Mouse (Mus musculus): ENCODE data around the gene Fbp2. TPM values are rescaled to one million over a fixed set of nuclear protein-coding genes. Genes with fewer than 3 reads are reported as not detected.
"Not testable (repeated sequence)": the region's sequence is repeated elsewhere in the genome, so short reads cannot be mapped to it uniquely, and the experiment has no call there.

Gene Fbp2
- polyA plus RNA-seq, 1 experiment from 2014 or later, result 0.10 TPM

DNA sequence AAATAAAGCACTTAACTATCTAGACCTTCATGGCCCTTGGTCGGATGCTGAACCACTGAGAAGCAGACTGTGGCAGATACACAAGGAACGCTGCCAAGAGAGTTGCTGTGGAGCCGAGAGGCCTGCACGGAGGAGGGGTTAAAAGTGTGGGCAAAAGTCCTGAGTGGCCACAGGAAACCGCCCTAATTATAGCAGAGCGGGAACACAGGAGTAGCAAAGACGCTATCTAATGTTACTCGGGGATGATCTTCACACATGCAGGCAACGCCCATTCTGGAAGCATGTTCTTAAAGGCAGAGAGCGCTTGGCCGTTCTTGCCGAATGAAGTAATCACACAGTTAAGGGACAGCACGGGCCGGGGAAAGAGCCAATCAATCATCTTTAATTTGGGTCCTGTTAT, 1.4 kb downstream of the Fbp2 start:
- Histone ChIP-seq H3K27ac (no peak overlapping the region), H3K27me3 (ENCODE audit: poor library complexity, severe bottlenecking) (no peaks in the 10 kb centered on the region), H3K4me1 (0 out of 2 replicates have a peak, but pooled peaks cover 4% of the 10 kb centered on the region), H3K4me3 (no peak overlapping the region), H3K9me3 (peaks cover 6% of the 10 kb centered on the region; the same call in 1 of the 2 replicates), H3K36me3 (replicated peaks) (no peaks in the 10 kb centered on the region)
- 90% methylated on average over 14 of the region's 14 CpGs for WGBS
- DNase-seq (ENCODE audit: extremely low spot score, low spot score), result no peak

- 10% methylated on average over 5 of the region's 5 CpGs for WGBS
- H3K27me3 ChIP-seq (ENCODE audit: poor library complexity, severe bottlenecking), result no peaks in the 10 kb centered on the region
- peak overlapping the region; percentile 77 for H3K27ac ChIP-seq
- H3K4me1 ChIP-seq, result 0 out of 2 replicates have a peak, but pooled peaks cover 4% of the 10 kb centered on the region
- peak overlapping the region; percentile 46 for H3K4me3 ChIP-seq
- peak; percentile 85 for DNase-seq (ENCODE audit: extremely low spot score, low spot score)
- H3K36me3 ChIP-seq (replicated peaks), result no peaks in the 10 kb centered on the region
- H3K9me3 ChIP-seq, result peaks cover 6% of the 10 kb centered on the region; the same call in 1 of the 2 replicates
These were observed 1.9 kb downstream of the Fbp2 start for GRCm38 (mm10) chr13:62856305-62856675.

DNA sequence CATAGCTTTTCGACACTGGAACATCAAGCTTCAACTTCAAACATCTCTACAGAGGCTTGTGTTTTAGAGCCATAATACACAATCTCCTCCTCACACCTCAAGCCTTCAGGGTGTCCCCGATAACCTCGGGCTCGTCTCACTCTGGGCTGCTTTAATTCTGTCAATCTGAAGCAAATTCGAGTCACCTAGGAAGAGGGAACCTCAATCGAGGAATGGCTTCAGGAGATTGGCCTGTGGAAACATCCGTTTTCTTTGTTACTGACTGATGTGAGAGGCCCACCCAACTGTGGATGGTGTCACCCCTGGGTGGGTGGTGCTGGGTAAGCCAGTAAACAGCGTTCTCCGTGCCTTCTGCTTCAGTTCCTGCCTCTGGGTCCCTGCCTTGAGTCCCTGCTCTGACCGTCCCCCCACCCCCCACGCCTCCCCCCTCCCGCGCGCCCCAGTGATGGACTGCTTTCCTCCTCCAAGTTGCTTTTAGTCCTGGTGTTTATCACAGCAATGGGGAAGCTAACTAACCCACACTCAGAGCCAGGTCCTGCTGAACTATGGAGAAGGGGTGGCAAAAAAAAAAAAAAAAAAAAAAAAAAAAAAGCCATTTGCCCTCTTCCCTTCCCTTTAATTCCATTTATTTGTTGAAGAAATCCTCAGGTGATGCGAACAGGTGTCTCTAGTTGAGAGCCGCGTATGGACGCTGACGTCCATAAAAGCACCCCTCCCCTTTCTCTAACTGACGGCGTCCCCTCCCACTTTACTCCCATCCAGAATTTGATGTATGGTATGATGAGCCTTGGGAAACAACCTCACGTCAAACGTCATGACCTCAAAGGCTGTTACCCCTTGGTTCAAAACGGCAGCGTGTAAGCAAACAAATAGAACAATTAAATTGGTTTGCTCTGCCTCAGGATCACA, 2.6 kb downstream of the Fbp2 start:
- 35% methylated on average over 25 of the region's 25 CpGs for WGBS
- Histone ChIP-seq H3K9me3 (peaks cover 6% of the 10 kb centered on the region; the same call in 1 of the 2 replicates), H3K4me3 (peak overlapping the region; percentile 46), H3K27ac (peak overlapping the region; percentile 77), H3K36me3 (replicated peaks) (no peaks in the 10 kb centered on the region), H3K27me3 (ENCODE audit: poor library complexity, severe bottlenecking) (no peaks in the 10 kb centered on the region), H3K4me1 (0 out of 2 replicates have a peak, but pooled peaks cover 4% of the 10 kb centered on the region)
- DNase-seq (ENCODE audit: extremely low spot score, low spot score), result no peak

- Histone ChIP-seq H3K27me3 (ENCODE audit: poor library complexity, severe bottlenecking) (no peaks in the 10 kb centered on the region), H3K27ac (no peak overlapping the region), H3K4me3 (no peak overlapping the region; the same call in 1 of the 2 replicates), H3K9me3 (peaks cover 6% of the 10 kb centered on the region; the same call in 1 of the 2 replicates), H3K4me1 (0 out of 2 replicates have a peak, but pooled peaks cover 4% of the 10 kb centered on the region), H3K36me3 (replicated peaks) (no peaks in the 10 kb centered on the region)
- DNase-seq (ENCODE audit: extremely low spot score, low spot score), result peak; percentile 67
- WGBS, result 8% methylated on average over 15 of the region's 15 CpGs
These were observed 3.6 kb downstream of the Fbp2 start for GRCm38 (mm10) chr13:62854666-62855065.

DNA sequence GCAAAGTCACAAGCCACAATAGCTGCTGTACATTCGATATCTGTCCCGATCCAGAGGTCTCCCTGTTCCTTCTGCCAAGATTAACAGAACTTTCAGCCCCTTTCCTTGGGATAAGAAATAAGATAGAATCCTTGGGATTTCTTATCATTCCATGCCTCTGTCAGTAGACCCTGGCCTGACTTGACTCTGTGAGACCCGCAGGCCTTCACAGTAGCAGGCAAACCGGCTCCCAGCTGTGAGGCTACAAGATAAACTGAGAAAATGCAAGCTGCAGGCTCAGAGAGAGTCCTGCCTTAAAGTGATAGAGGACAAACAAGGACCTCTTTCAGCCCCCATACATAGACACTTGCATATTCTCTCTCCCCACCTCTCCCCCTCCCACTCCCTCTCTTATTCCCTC, 24.9 kb downstream of the Fbp2 start:
- Histone ChIP-seq H3K9me3 (no peaks in the 10 kb centered on the region), H3K4me1 (no peaks in the 10 kb centered on the region), H3K27me3 (ENCODE audit: poor library complexity, severe bottlenecking) (no peaks in the 10 kb centered on the region), H3K36me3 (replicated peaks) (no peaks in the 10 kb centered on the region), H3K27ac (no peak overlapping the region), H3K4me3 (no peak overlapping the region)
- no peak for DNase-seq (ENCODE audit: extremely low spot score, low spot score)
- WGBS, result 44% methylated on average over 4 of the region's 4 CpGs

DNA sequence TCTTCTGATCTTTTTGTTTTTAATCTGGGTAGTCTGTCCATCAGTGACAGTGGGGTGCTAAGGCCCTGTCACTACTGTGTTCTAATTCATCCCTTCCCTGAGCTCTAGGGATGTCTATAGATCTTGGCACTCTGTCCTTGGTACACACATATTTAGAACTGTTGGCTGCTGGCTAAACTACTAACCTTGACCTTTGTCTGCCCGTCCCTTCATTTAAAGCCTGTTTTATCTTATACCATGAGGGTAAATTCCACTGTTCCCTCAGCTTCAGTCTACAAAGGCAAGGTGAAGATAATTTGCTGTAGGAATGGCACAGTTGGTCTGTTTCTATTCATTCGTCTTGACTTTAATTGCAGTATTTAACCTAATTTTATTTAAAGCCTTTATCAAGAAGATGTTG, 26.0 kb downstream of the Fbp2 start:
- DNase-seq (ENCODE audit: extremely low spot score, low spot score), result no peak
- no peaks in the 10 kb centered on the region for H3K9me3 ChIP-seq
- no peaks in the 10 kb centered on the region for H3K27me3 ChIP-seq (ENCODE audit: poor library complexity, severe bottlenecking)
- no peak overlapping the region for H3K4me3 ChIP-seq
- no peaks in the 10 kb centered on the region for H3K36me3 ChIP-seq (replicated peaks)
- 79% methylated on average over 2 of the region's 2 CpGs for WGBS
- no peak overlapping the region for H3K27ac ChIP-seq
- H3K4me1 ChIP-seq, result no peaks in the 10 kb centered on the region

DNA sequence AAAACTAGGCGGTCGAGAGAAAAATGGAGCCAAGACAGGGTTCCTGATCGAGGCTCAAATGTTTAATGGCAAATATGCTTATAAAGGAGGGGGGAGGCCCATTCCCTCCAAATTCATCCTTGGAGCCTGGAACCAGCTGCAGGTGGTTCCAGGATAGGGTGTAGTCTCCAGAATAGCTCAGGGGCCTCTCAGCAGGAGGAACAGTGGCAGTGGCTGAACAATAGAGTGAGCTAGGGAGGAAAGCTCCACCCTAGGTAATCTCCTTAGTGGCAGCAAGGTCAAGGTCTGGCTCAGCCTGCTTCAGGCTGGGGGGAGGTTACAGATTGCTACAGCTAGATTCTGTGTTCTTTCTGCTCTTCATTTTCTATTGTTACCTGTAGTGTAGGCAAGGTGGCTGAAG, 42.5 kb downstream of the Fbp2 start:
- H3K4me3 ChIP-seq; DNase-seq (ENCODE audit: extremely low spot score, low spot score); H3K27ac ChIP-seq; H3K4me1 ChIP-seq; H3K36me3 ChIP-seq (replicated peaks); H3K27me3 ChIP-seq (ENCODE audit: poor library complexity, severe bottlenecking): not testable (repeated sequence)
- H3K9me3 ChIP-seq, result peaks cover 16% of the 10 kb centered on the region
- 84% methylated on average over 3 of the region's 3 CpGs for WGBS

GRCm38 (mm10) chr13:62812713-62813112, 45.5 kb downstream of the Fbp2 start:
- 12% methylated on average over 32 of the region's 32 CpGs for WGBS
- Histone ChIP-seq H3K27me3 (ENCODE audit: poor library complexity, severe bottlenecking) (no peaks in the 10 kb centered on the region), H3K36me3 (replicated peaks) (no peaks in the 10 kb centered on the region), H3K27ac (no peak overlapping the region), H3K4me1 (no peaks in the 10 kb centered on the region), H3K4me3 (peak overlapping the region; percentile 48), H3K9me3 (0 out of 2 replicates have a peak, but pooled peaks cover 5% of the 10 kb centered on the region)
- no peak for DNase-seq (ENCODE audit: extremely low spot score, low spot score)

DNA sequence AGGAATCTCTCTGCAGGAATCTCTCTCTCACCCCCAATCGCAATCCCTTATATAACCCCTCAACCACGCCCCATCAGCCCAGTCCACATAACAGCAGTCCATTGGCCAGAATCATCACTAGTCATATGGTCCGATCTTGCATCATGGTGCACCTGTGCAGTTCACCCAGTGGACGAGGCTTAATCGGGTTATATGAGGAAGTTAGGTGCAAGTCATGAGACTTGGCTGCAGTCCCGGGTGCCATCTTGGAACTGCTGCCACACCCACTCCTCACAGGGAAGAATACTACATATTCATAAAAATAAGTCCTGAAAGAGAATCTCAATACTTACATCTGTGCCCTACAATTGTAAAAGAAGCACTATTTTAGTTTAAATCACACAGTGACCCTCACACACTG, 50.2 kb downstream of the Fbp2 start:
- not testable (repeated sequence) for H3K36me3 ChIP-seq (replicated peaks); DNase-seq (ENCODE audit: extremely low spot score, low spot score); H3K9me3 ChIP-seq; H3K27ac ChIP-seq; H3K4me3 ChIP-seq; H3K27me3 ChIP-seq (ENCODE audit: poor library complexity, severe bottlenecking); H3K4me1 ChIP-seq
- 88% methylated on average over 6 of the region's 6 CpGs for WGBS

Other genes with a start within 250 kb of the Fbp2 start
- 16.4 and 17.5 TPM in 2 replicates for gene 6720489N17Rik, start 234.2 kb downstream of the Fbp2 start, polyA plus RNA-seq (2016; fragmentation: Nextera tagmentation; extraction: Ambion mirVana)
- gene Platr25, start 97.7 kb downstream of the Fbp2 start, polyA plus RNA-seq (2016; fragmentation: Nextera tagmentation; extraction: Ambion mirVana), result 30.6 and 30.9 TPM in 2 replicates
- gene Gm5141, start 72.6 kb downstream of the Fbp2 start, polyA plus RNA-seq (2016; fragmentation: Nextera tagmentation; extraction: Ambion mirVana), result 11.4 and 13.3 TPM in 2 replicates
- not detected in 2 replicates for gene Fbp1, start 29.9 kb upstream of the Fbp2 start, polyA plus RNA-seq (2016; fragmentation: Nextera tagmentation; extraction: Ambion mirVana)
- gene 2010111I01Rik, start 106.5 kb upstream of the Fbp2 start, polyA plus RNA-seq (2016; fragmentation: Nextera tagmentation; extraction: Ambion mirVana), result 43.9 and 45.6 TPM in 2 replicates